Mouse (Mus musculus): ENCODE data around the gene Olfr906. TPM values are rescaled to one million over a fixed set of nuclear protein-coding genes. Genes with fewer than 3 reads are reported as not detected.

Olfr906 gene
- polyA plus RNA-seq (2015; fragmentation: Nextera tagmentation; extraction: Ambion mirVana), result not detected in 2 replicates

DNA sequence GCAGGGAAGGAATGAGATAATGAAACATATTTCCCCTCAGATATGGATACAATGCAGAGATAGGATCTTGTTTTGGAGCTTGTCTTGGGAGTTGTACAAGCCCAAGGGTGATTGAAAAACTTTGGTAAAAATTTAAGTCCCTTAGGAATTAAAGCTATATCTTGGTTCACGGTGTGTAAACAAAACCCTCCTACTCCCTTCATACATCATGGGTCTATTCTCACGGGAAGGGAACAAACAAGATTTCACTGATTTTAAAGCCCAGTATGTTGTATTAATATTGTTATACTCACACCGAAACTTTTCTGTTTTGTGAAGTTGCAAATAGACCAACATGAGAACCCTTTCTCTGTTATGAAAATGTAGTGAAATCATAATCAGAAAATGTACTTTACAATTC is at the start of gene Olfr906:
Gene Olfr906 (plus strand): TSS at position 301 of the 400 bp plus-strand sequence.
- H3K27ac ChIP-seq, result no peak within 1 kb of the TSS
- no peaks in the 10 kb centered on the region for H3K9me3 ChIP-seq
- ATAC-seq, result no peak
- H3K4me2 ChIP-seq (replicated peaks), result no peak within 1 kb of the TSS
- no peak within 1 kb of the TSS for H3K9ac ChIP-seq
- no peaks in the 10 kb centered on the region for H3K4me1 ChIP-seq (replicated peaks)
- no peak within 1 kb of the TSS for H3K4me3 ChIP-seq (replicated peaks)
- WGBS, result 72% methylated on average over 3 of the region's 3 CpGs
- H3K27me3 ChIP-seq (replicated peaks), result no peaks in the 10 kb centered on the region
- H3K36me3 ChIP-seq, result no peaks in the 10 kb centered on the region

DNA sequence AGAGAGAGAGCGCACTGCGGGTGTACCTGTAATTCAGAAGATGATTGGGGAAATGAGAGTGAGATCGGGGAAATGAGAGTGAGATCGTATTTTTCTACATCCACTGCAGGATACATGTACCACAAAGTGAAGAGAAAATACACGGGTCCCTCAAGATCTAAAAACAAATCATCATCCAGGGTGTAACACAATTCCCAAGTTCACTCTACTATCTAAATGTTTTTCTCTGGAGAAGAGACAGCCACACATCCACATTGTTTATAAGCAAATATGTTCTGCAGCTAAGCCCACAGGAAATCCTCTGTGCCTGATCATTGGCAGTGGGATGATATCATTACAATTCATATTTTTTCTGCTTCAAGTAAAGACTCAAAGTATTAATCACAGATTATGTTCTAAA is 39.5 kb upstream of the Olfr906 start, which contains the start of gene Olfr902:
Gene Olfr902 (plus strand): TSS at position 301 of the 400 bp plus-strand sequence.
- Histone ChIP-seq H3K27ac (no peak within 1 kb of the TSS), H3K4me3 (replicated peaks) (no peak within 1 kb of the TSS), H3K4me1 (replicated peaks) (no peaks in the 10 kb centered on the region), H3K4me2 (replicated peaks) (no peak within 1 kb of the TSS), H3K27me3 (replicated peaks) (no peaks in the 10 kb centered on the region), H3K9me3 (no peaks in the 10 kb centered on the region), H3K9ac (no peak within 1 kb of the TSS), H3K36me3 (no peaks in the 10 kb centered on the region)
- ATAC-seq, result no peak
- WGBS, result 85% methylated on average over 5 of the region's 5 CpGs

GRCm38 (mm10) chr9:38462844-38463243 is 24.0 kb upstream of the Olfr906 start, which contains the start of gene Olfr904:
Gene Olfr904 (plus strand): TSS chr9:38463144.
- Histone ChIP-seq H3K9me3 (no peaks in the 10 kb centered on the region), H3K27ac (no peak within 1 kb of the TSS), H3K27me3 (replicated peaks) (no peaks in the 10 kb centered on the region), H3K4me1 (replicated peaks) (no peaks in the 10 kb centered on the region), H3K36me3 (no peaks in the 10 kb centered on the region), H3K4me2 (replicated peaks) (no peak within 1 kb of the TSS), H3K9ac (no peak within 1 kb of the TSS), H3K4me3 (replicated peaks) (no peak within 1 kb of the TSS)
- no peak for ATAC-seq

- H3K9me3 ChIP-seq, result no peaks in the 10 kb centered on the region
Measured at GRCm38 (mm10) chr9:38470807-38471206, 16.1 kb upstream of the Olfr906 start, which contains the start of gene Olfr905. Gene Olfr905 (plus strand): TSS chr9:38471107.

DNA sequence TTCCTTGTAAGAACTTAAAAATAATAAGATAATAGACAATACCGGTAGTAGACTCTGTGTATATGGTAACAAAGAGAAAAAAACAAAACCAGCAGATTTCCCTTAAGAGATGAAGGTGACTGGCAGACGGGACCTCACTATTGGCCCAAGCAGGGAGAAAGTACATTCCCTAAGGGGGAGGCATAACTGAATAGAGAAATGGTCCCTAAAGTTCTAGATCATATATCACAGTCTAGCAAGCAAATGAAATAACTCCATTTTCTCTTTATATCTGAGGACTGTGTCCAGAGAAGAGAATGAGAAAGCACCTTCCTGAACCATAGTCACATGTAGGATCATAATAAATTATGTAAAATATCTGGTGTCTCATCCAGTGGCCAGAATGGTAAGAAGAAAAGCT is 8.6 kb downstream of the Olfr906 start, which contains the start of gene Olfr907:
Gene Olfr907 (plus strand): TSS at position 301 of the 400 bp plus-strand sequence.
- H3K4me2 ChIP-seq (replicated peaks), result no peak within 1 kb of the TSS
- H3K36me3 ChIP-seq, result no peaks in the 10 kb centered on the region
- no peak within 1 kb of the TSS for H3K4me3 ChIP-seq (replicated peaks)
- H3K9me3 ChIP-seq, result no peaks in the 10 kb centered on the region
- H3K27me3 ChIP-seq (replicated peaks), result no peaks in the 10 kb centered on the region
- ATAC-seq, result no peak
- 82% methylated on average over 2 of the region's 2 CpGs for WGBS
- no peaks in the 10 kb centered on the region for H3K4me1 ChIP-seq (replicated peaks)
- H3K9ac ChIP-seq, result no peak within 1 kb of the TSS
- H3K27ac ChIP-seq, result no peak within 1 kb of the TSS

More at GRCm38 (mm10) chr9:38470807-38471206, 16.1 kb upstream of the Olfr906 start, which contains the start of gene Olfr905:
- Histone ChIP-seq H3K36me3 (no peaks in the 10 kb centered on the region), H3K27me3 (replicated peaks) (no peaks in the 10 kb centered on the region), H3K27ac (no peak within 1 kb of the TSS), H3K4me2 (replicated peaks) (no peak within 1 kb of the TSS), H3K9ac (no peak within 1 kb of the TSS), H3K4me3 (replicated peaks) (no peak within 1 kb of the TSS), H3K4me1 (replicated peaks) (no peaks in the 10 kb centered on the region)
- no peak for ATAC-seq

- Histone ChIP-seq H3K4me1 (replicated peaks) (no peaks in the 10 kb centered on the region), H3K9me3 (no peaks in the 10 kb centered on the region), H3K4me3 (replicated peaks) (no peak overlapping the region), H3K27me3 (replicated peaks) (no peaks in the 10 kb centered on the region), H3K27ac (no peak overlapping the region), H3K9ac (no peak overlapping the region), H3K4me2 (replicated peaks) (no peak overlapping the region), H3K36me3 (no peaks in the 10 kb centered on the region)
- WGBS, result 67% methylated on average over 2 of the region's 2 CpGs
- ATAC-seq, result no peak
Measured at GRCm38 (mm10) chr9:38512353-38512752, 25.5 kb downstream of the Olfr906 start.

GRCm38 (mm10) chr9:38521280-38521679 is 34.4 kb downstream of the Olfr906 start, which contains the start of gene Olfr911-ps1:
Gene Olfr911-ps1 (plus strand): TSS chr9:38521580.
- H3K9ac ChIP-seq, result no peak within 1 kb of the TSS
- no peak for ATAC-seq
- 74% methylated on average over 1 of the region's 1 CpGs for WGBS

DNA sequence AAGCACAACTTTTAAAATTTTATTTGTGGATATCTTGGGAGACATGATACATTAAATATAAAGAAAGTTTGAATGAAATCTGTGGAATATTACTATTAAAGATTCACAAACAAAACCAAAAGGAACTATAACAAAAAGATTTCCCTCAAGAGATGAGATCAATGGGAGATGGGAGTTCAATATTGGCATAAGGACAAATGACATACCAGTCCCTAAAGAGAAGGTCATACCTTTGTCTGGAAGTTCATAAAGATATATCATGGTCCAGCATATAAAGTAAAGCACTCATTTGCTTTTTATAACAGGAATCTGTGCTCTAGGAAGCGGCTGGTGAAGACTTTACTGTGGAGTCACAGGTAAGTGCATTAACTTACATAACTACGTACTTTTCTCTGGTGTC is 50.7 kb downstream of the Olfr906 start, which contains the start of gene Olfr910:
Gene Olfr910 (plus strand): TSS at position 301 of the 400 bp plus-strand sequence.
- H3K27ac ChIP-seq, result no peak within 1 kb of the TSS

More at GRCm38 (mm10) chr9:38521280-38521679, 34.4 kb downstream of the Olfr906 start, which contains the start of gene Olfr911-ps1:
- Histone ChIP-seq H3K27me3 (replicated peaks) (no peaks in the 10 kb centered on the region), H3K4me3 (replicated peaks) (no peak within 1 kb of the TSS), H3K4me2 (replicated peaks) (no peak within 1 kb of the TSS), H3K4me1 (replicated peaks) (no peaks in the 10 kb centered on the region), H3K27ac (no peak within 1 kb of the TSS), H3K9me3 (no peaks in the 10 kb centered on the region), H3K36me3 (no peaks in the 10 kb centered on the region)

More for the DNA sequence above, 50.7 kb downstream of the Olfr906 start, which contains the start of gene Olfr910:
- Histone ChIP-seq H3K9me3 (no peaks in the 10 kb centered on the region), H3K36me3 (no peaks in the 10 kb centered on the region), H3K27me3 (replicated peaks) (no peaks in the 10 kb centered on the region), H3K4me3 (replicated peaks) (no peak within 1 kb of the TSS), H3K9ac (no peak within 1 kb of the TSS), H3K4me2 (replicated peaks) (no peak within 1 kb of the TSS), H3K4me1 (replicated peaks) (no peaks in the 10 kb centered on the region)
- ATAC-seq, result no peak
- 93% methylated on average over 2 of the region's 2 CpGs for WGBS

Other genes starting within 250 kb of the Olfr906 start
- not detected in 2 replicates for gene Olfr143, start 234.3 kb upstream of the Olfr906 start, polyA plus RNA-seq (2015; fragmentation: Nextera tagmentation; extraction: Ambion mirVana)
- not detected in 2 replicates for gene Olfr895, start 219.2 kb upstream of the Olfr906 start, polyA plus RNA-seq (2015; fragmentation: Nextera tagmentation; extraction: Ambion mirVana)
- not detected in 2 replicates for gene Olfr896-ps1, start 196.0 kb upstream of the Olfr906 start, polyA plus RNA-seq (2015; fragmentation: Nextera tagmentation; extraction: Ambion mirVana)
- not detected in 2 replicates for gene Olfr25, start 158.0 kb upstream of the Olfr906 start, polyA plus RNA-seq (2015; fragmentation: Nextera tagmentation; extraction: Ambion mirVana)
- not detected in 2 replicates for gene Olfr898, start 138.7 kb upstream of the Olfr906 start, polyA plus RNA-seq (2015; fragmentation: Nextera tagmentation; extraction: Ambion mirVana)
- gene Olfr250, start 120.2 kb upstream of the Olfr906 start, polyA plus RNA-seq (2015; fragmentation: Nextera tagmentation; extraction: Ambion mirVana), result not detected in 2 replicates
- gene Olfr251, start 110.0 kb upstream of the Olfr906 start, polyA plus RNA-seq (2015; fragmentation: Nextera tagmentation; extraction: Ambion mirVana), result not detected in 2 replicates
- gene Olfr147, start 85.4 kb upstream of the Olfr906 start, polyA plus RNA-seq (2015; fragmentation: Nextera tagmentation; extraction: Ambion mirVana), result not detected in 2 replicates
- gene Olfr901, start 57.6 kb upstream of the Olfr906 start, polyA plus RNA-seq (2015; fragmentation: Nextera tagmentation; extraction: Ambion mirVana), result not detected in 2 replicates
- not detected in 2 replicates for gene Olfr902, start 39.4 kb upstream of the Olfr906 start, polyA plus RNA-seq (2015; fragmentation: Nextera tagmentation; extraction: Ambion mirVana)
- gene Olfr904, start 23.9 kb upstream of the Olfr906 start, polyA plus RNA-seq (2015; fragmentation: Nextera tagmentation; extraction: Ambion mirVana), result not detected in 2 replicates
- gene Olfr905, start 16.0 kb upstream of the Olfr906 start, polyA plus RNA-seq (2015; fragmentation: Nextera tagmentation; extraction: Ambion mirVana), result not detected in 2 replicates
- not detected in 2 replicates for gene Olfr907, start 8.7 kb downstream of the Olfr906 start, polyA plus RNA-seq (2015; fragmentation: Nextera tagmentation; extraction: Ambion mirVana)
- not detected in 2 replicates for gene Olfr911-ps1, start 34.5 kb downstream of the Olfr906 start, polyA plus RNA-seq (2015; fragmentation: Nextera tagmentation; extraction: Ambion mirVana)
- gene Olfr910, start 50.8 kb downstream of the Olfr906 start, polyA plus RNA-seq (2015; fragmentation: Nextera tagmentation; extraction: Ambion mirVana), result not detected in 2 replicates
- gene Olfr912, start 93.1 kb downstream of the Olfr906 start, polyA plus RNA-seq (2015; fragmentation: Nextera tagmentation; extraction: Ambion mirVana), result not detected in 2 replicates
- not detected in 2 replicates for gene Olfr913, start 105.7 kb downstream of the Olfr906 start, polyA plus RNA-seq (2015; fragmentation: Nextera tagmentation; extraction: Ambion mirVana)
- not detected in 2 replicates for gene Olfr914, start 118.0 kb downstream of the Olfr906 start, polyA plus RNA-seq (2015; fragmentation: Nextera tagmentation; extraction: Ambion mirVana)
- not detected in 2 replicates for gene Olfr916, start 172.8 kb downstream of the Olfr906 start, polyA plus RNA-seq (2015; fragmentation: Nextera tagmentation; extraction: Ambion mirVana)
- not detected in 2 replicates for gene Olfr917, start 178.8 kb downstream of the Olfr906 start, polyA plus RNA-seq (2015; fragmentation: Nextera tagmentation; extraction: Ambion mirVana)
- not detected in 2 replicates for gene Olfr918, start 187.5 kb downstream of the Olfr906 start, polyA plus RNA-seq (2015; fragmentation: Nextera tagmentation; extraction: Ambion mirVana)
- gene Olfr919, start 216.6 kb downstream of the Olfr906 start, polyA plus RNA-seq (2015; fragmentation: Nextera tagmentation; extraction: Ambion mirVana), result not detected in 2 replicates
- gene Vwa5a, start 231.2 kb downstream of the Olfr906 start, polyA plus RNA-seq (2015; fragmentation: Nextera tagmentation; extraction: Ambion mirVana), result 14.7 and 15.2 TPM in 2 replicates